Mouse (Mus musculus) brain, embryonic 14.5 days (tissue): ENCODE results near the gene Bco1. TPM values are rescaled to one million over a fixed set of nuclear protein-coding genes. Genes with fewer than 3 reads are reported as not detected.
A peak's percentile ranks its signal among the peaks of the same experiment; 100 is the strongest.

Source experiments
- DNase-seq: peaks from one replicate; pipeline ENCODE4 v3.0.0-alpha.2; 2011; ENCODE audit warnings: low read depth
- CTCF ChIP-seq: fragments of 200-500 bp; IDR thresholded peaks from 2 replicates; pipeline ENCODE4 v1.5.1; 2012; ENCODE audit warnings: inconsistent platforms, mild to moderate bottlenecking, moderate library complexity, borderline replicate concordance; ENCODE audit not compliant: insufficient read depth, insufficient read length; ENCODE audit errors: extremely low read depth
- POLR2A ChIP-seq: fragments of 200-500 bp; IDR thresholded peaks from 2 replicates; pipeline ENCODE4 v1.6.1; 2012; ENCODE audit warnings: mild to moderate bottlenecking, inconsistent platforms, borderline replicate concordance; ENCODE audit not compliant: poor library complexity, insufficient read depth, insufficient read length, severe bottlenecking; ENCODE audit errors: extremely low read depth
- polyA plus RNA-seq: library from polyadenylated mRNA; depleted of rRNA; stranded (reverse); fragments of >200 nt; gene quantifications from 2 replicates; pipeline ENCODE4 v1.2.3, GENCODE M21; 2012; rRNA removed

Gene Bco1
- 0.11 and 0.12 TPM in 2 replicates for polyA plus RNA-seq

GRCm38 (mm10) chr8:117095647-117096046 is at the start of gene Bco1:
Gene Bco1 (plus strand): TSS chr8:117095854.
- DNase-seq = no peak
- TF ChIP-seq POLR2A (no peak), CTCF (no peak)

GRCm38 (mm10) chr8:117049444-117049843 is 46.2 kb upstream of the Bco1 start:
- no peak for TF ChIP-seq POLR2A
- TF ChIP-seq CTCF = no peak

GRCm38 (mm10) chr8:117050763-117051162 is 44.9 kb upstream of the Bco1 start:
- DNase-seq = no peak
- no peak for TF ChIP-seq CTCF
- TF ChIP-seq POLR2A = no peak

More at GRCm38 (mm10) chr8:117049444-117049843, 46.2 kb upstream of the Bco1 start:
- DNase-seq = no peak

- TF ChIP-seq CTCF (no peak), POLR2A (no peak)
- DNase-seq = no peak
These were observed 44.3 kb upstream of the Bco1 start for GRCm38 (mm10) chr8:117051316-117051715.

- DNase-seq = no peak
- TF ChIP-seq POLR2A (no peak), CTCF (peak; percentile 20; the same call in 1 of the 2 replicates)
These were observed 42.2 kb upstream of the Bco1 start for GRCm38 (mm10) chr8:117053135-117054079.

- TF ChIP-seq POLR2A = no peak
- TF ChIP-seq CTCF = no peak
- no peak for DNase-seq
These were observed 41.5 kb upstream of the Bco1 start for GRCm38 (mm10) chr8:117054146-117054545.

- TF ChIP-seq POLR2A (no peak), CTCF (no peak)
- DNase-seq = no peak
These were observed 40.6 kb upstream of the Bco1 start for GRCm38 (mm10) chr8:117055097-117055496.

- DNase-seq = no peak
These were observed 36.6 kb upstream of the Bco1 start for GRCm38 (mm10) chr8:117059021-117059420.

GRCm38 (mm10) chr8:117060306-117060705 is 35.3 kb upstream of the Bco1 start:
- no peak for DNase-seq

More at GRCm38 (mm10) chr8:117059021-117059420, 36.6 kb upstream of the Bco1 start:
- TF ChIP-seq CTCF = no peak
- TF ChIP-seq POLR2A = no peak

GRCm38 (mm10) chr8:117061180-117061880 is 34.3 kb upstream of the Bco1 start:
- TF ChIP-seq POLR2A (no peak), CTCF (no peak)
- peak; percentile 56 for DNase-seq

More at GRCm38 (mm10) chr8:117060306-117060705, 35.3 kb upstream of the Bco1 start:
- no peak for TF ChIP-seq POLR2A
- TF ChIP-seq CTCF = no peak

GRCm38 (mm10) chr8:117066955-117067354 is 28.7 kb upstream of the Bco1 start:
- DNase-seq = no peak

GRCm38 (mm10) chr8:117067396-117067795 is 28.3 kb upstream of the Bco1 start:
- DNase-seq = peak; percentile 2
- TF ChIP-seq POLR2A (no peak), CTCF (no peak)

More at GRCm38 (mm10) chr8:117066955-117067354, 28.7 kb upstream of the Bco1 start:
- TF ChIP-seq CTCF = no peak
- TF ChIP-seq POLR2A = no peak
